Mouse (Mus musculus): ENCODE results near the gene BC049352. TPM values are rescaled to one million over a fixed set of nuclear protein-coding genes. Genes with fewer than 3 reads are reported as not detected.

BC049352 gene
- total and polyA plus RNA-seq, 3 experiments = not detected

GRCm38 (mm10) chr9:45142686-45143085 lies 39.1 kb upstream of the BC049352 start:
- no peak for TF ChIP-seq GABPA (IDR thresholded peaks at IDR 0.05; ENCODE audit: low read depth, low read length)
- TF ChIP-seq ZNF384 (IDR thresholded peaks at IDR 0.05; ENCODE audit: low read depth, low read length) = no peak
- no peak for TF ChIP-seq USF1 (IDR thresholded peaks at IDR 0.05; ENCODE audit: low read depth, low read length)
- no peak for TF ChIP-seq ETS1 (IDR thresholded peaks at IDR 0.05; ENCODE audit: low read depth, low read length)
- TF ChIP-seq BHLHE40 (IDR thresholded peaks at IDR 0.05; ENCODE audit: borderline replicate concordance, low read depth, low read length) = no peak
- TF ChIP-seq KAT2A (conservative IDR thresholded peaks at IDR 0.05; ENCODE audit: low read depth, low read length) = no peak
- no peak for TF ChIP-seq POLR2AphosphoS2 (IDR thresholded peaks at IDR 0.05; ENCODE audit: low read length)
- no peak for TF ChIP-seq CHD1 (IDR thresholded peaks at IDR 0.05; ENCODE audit: low read depth, low read length)
- TF ChIP-seq TCF12 (IDR thresholded peaks at IDR 0.05; ENCODE audit: low read depth, low read length) = no peak
- TF ChIP-seq USF2 (IDR thresholded peaks at IDR 0.05; ENCODE audit: borderline replicate concordance in 1 of 2, insufficient read depth in 1 of 2, low read depth in 1 of 2, low read length in 2 of 2) = no peak
- TF ChIP-seq POLR2AphosphoS5 (IDR thresholded peaks at IDR 0.05; ENCODE audit: borderline replicate concordance, low read depth, low read length) = no peak
- TF ChIP-seq CTCF (IDR thresholded peaks at IDR 0.05 in 2 of 3, conservative IDR thresholded peaks at IDR 0.05 in 1 of 3; ENCODE audit: control insufficient read depth in 1 of 3, insufficient read depth in 1 of 3, low read depth in 2 of 3, low read length in 3 of 3, poor library complexity in 1 of 3, severe bottlenecking in 1 of 3) = no peak
- TF ChIP-seq E2F4 (IDR thresholded peaks at IDR 0.05; ENCODE audit: borderline replicate concordance, low read depth, low read length) = no peak
- TF ChIP-seq SIN3A (IDR thresholded peaks at IDR 0.05; ENCODE audit: low read length) = no peak
- TF ChIP-seq JUND (IDR thresholded peaks at IDR 0.05; ENCODE audit: low read depth, low read length) = no peak
- no peak for TF ChIP-seq ELF1 (IDR thresholded peaks at IDR 0.05; ENCODE audit: low read depth, low read length)
- TF ChIP-seq MYC (IDR thresholded peaks at IDR 0.05; ENCODE audit: low read depth, low read length) = no peak
- Histone ChIP-seq H3K27me3 (ENCODE audit: control insufficient read depth in 1 of 2, insufficient read depth in 2 of 2, low read length in 2 of 2) (peaks cover 0 to 2% of the 10 kb centered on the region in 2 experiments; a peak in 3 of 4 replicates), H3K4me3 (ENCODE audit: control insufficient read depth in 1 of 2, insufficient read depth in 1 of 2, low read depth in 2 of 2, low read length in 2 of 2) (no peak overlapping the region), H3K9ac (ENCODE audit: control insufficient read depth, low read depth, low read length, poor library complexity, severe bottlenecking) (no peak overlapping the region), H3K27ac (ENCODE audit: control insufficient read depth, low read depth, low read length) (no peak overlapping the region), H3K9me3 (replicated peaks; ENCODE audit: insufficient read depth, low read length) (no peaks in the 10 kb centered on the region), H3K79me2 (ENCODE audit: control insufficient read depth, insufficient read depth, low read length, poor library complexity) (no peaks in the 10 kb centered on the region), H3K36me3 (ENCODE audit: control insufficient read depth in 1 of 2, insufficient read depth in 2 of 2, low read length in 2 of 2) (no peaks in the 10 kb centered on the region), H3K4me1 (ENCODE audit: control insufficient read depth in 1 of 2, insufficient read depth in 2 of 2, low read length in 2 of 2) (no peaks in the 10 kb centered on the region)
- DNase-seq (ENCODE audit: low read depth, low spot score) = no peak

GRCm38 (mm10) chr9:45145533-45146266 lies 36.1 kb upstream of the BC049352 start:
- TF ChIP-seq MYC (IDR thresholded peaks at IDR 0.05; ENCODE audit: low read depth, low read length) (no peak), MYB (IDR thresholded peaks at IDR 0.05; ENCODE audit: low read depth, low read length) (no peak), POLR2A (IDR thresholded peaks at IDR 0.05; ENCODE audit: control insufficient read depth in 1 of 2, insufficient read depth in 1 of 2, low read depth in 1 of 2, low read length in 2 of 2, poor library complexity in 1 of 2) (no peak), ZC3H11A (IDR thresholded peaks at IDR 0.05; ENCODE audit: low read depth, low read length) (no peak), ZNF384 (IDR thresholded peaks at IDR 0.05; ENCODE audit: low read depth, low read length) (no peak), CTCF (IDR thresholded peaks at IDR 0.05 in 2 of 3, conservative IDR thresholded peaks at IDR 0.05 in 1 of 3; ENCODE audit: control insufficient read depth in 1 of 3, insufficient read depth in 1 of 3, low read depth in 2 of 3, low read length in 3 of 3, poor library complexity in 1 of 3, severe bottlenecking in 1 of 3) (no peak), USF2 (IDR thresholded peaks at IDR 0.05; ENCODE audit: borderline replicate concordance in 1 of 2, insufficient read depth in 1 of 2, low read depth in 1 of 2, low read length in 2 of 2) (no peak), BHLHE40 (IDR thresholded peaks at IDR 0.05; ENCODE audit: borderline replicate concordance, low read depth, low read length) (no peak), GATA1 (IDR thresholded peaks at IDR 0.05; ENCODE audit: low read depth, low read length) (no peak), NRF1 (IDR thresholded peaks at IDR 0.05; ENCODE audit: insufficient read depth, low read depth, low read length, poor library complexity, severe bottlenecking) (no peak), ETS1 (IDR thresholded peaks at IDR 0.05; ENCODE audit: low read depth, low read length) (no peak), TAL1 (IDR thresholded peaks at IDR 0.05; ENCODE audit: low read length) (no peak), MEF2A (IDR thresholded peaks at IDR 0.05; ENCODE audit: extremely low read depth, insufficient replicate concordance, low read depth, low read length, poor library complexity, severe bottlenecking) (no peak), POLR2AphosphoS5 (IDR thresholded peaks at IDR 0.05; ENCODE audit: borderline replicate concordance, low read depth, low read length) (no peak), GABPA (IDR thresholded peaks at IDR 0.05; ENCODE audit: low read depth, low read length) (no peak), POLR2AphosphoS2 (IDR thresholded peaks at IDR 0.05; ENCODE audit: low read length) (no peak), SIN3A (IDR thresholded peaks at IDR 0.05; ENCODE audit: low read length) (no peak), RCOR1 (IDR thresholded peaks at IDR 0.05; ENCODE audit: low read depth, low read length) (no peak), JUND (IDR thresholded peaks at IDR 0.05; ENCODE audit: low read depth, low read length) (no peak)
- Histone ChIP-seq H3K9ac (ENCODE audit: control insufficient read depth, low read depth, low read length, poor library complexity, severe bottlenecking) (no peak overlapping the region), H3K27ac (ENCODE audit: control insufficient read depth, low read depth, low read length) (no peak overlapping the region), H3K9me3 (replicated peaks; ENCODE audit: insufficient read depth, low read length) (no peaks in the 10 kb centered on the region), H3K4me3 (ENCODE audit: control insufficient read depth in 1 of 2, insufficient read depth in 1 of 2, low read depth in 2 of 2, low read length in 2 of 2) (no peak overlapping the region), H3K79me2 (ENCODE audit: control insufficient read depth, insufficient read depth, low read length, poor library complexity) (no peaks in the 10 kb centered on the region), H3K36me3 (ENCODE audit: control insufficient read depth in 1 of 2, insufficient read depth in 2 of 2, low read length in 2 of 2) (no peaks in the 10 kb centered on the region), H3K4me1 (ENCODE audit: control insufficient read depth in 1 of 2, insufficient read depth in 2 of 2, low read length in 2 of 2) (no peaks in the 10 kb centered on the region), H3K27me3 (ENCODE audit: control insufficient read depth in 1 of 2, insufficient read depth in 2 of 2, low read length in 2 of 2) (peaks cover 14% of the 10 kb centered on the region in 2 experiments)
- peak; percentile 13 for DNase-seq (ENCODE audit: low read depth, low spot score)
